Mouse (Mus musculus): ENCODE results near the gene Ahsa1. TPM values are rescaled to one million over a fixed set of nuclear protein-coding genes. Genes with fewer than 3 reads are reported as not detected.
"Not testable (repeated sequence)": the region's sequence is repeated elsewhere in the genome, so short reads cannot be mapped to it uniquely, and the experiment has no call there.

The Ahsa1 gene
- polyA plus RNA-seq, 1 experiment from 2014 or later: 213 TPM

GRCm38 (mm10) chr12:87305767-87306583 lies 39.7 kb downstream of the Ahsa1 start:
- Histone ChIP-seq H3K4me2 (ENCODE audit: low read depth, low read length, severe bottlenecking) (no peak overlapping the region), H3K27ac (ENCODE audit: low read depth, low read length) (no peak overlapping the region)

GRCm38 (mm10) chr12:87306584-87306844 lies 40.2 kb downstream of the Ahsa1 start:
- not testable (repeated sequence) for H3K4me1 ChIP-seq (replicated peaks; ENCODE audit: control insufficient read depth, insufficient read depth, low read length); H3K36me3 ChIP-seq (ENCODE audit: control insufficient read depth, insufficient read depth, low read length); ATAC-seq (replicated peaks; ENCODE audit: low FRiP score); H3K4me2 ChIP-seq (ENCODE audit: low read depth, low read length, severe bottlenecking); H3K27me3 ChIP-seq (ENCODE audit: control insufficient read depth, insufficient read depth, low read length); H3K27ac ChIP-seq (ENCODE audit: low read depth, low read length); H3K9ac ChIP-seq (ENCODE audit: low read length); DNase-seq (ENCODE audit: low spot score); H3K4me3 ChIP-seq (ENCODE audit: low read depth, low read length); H3K9me3 ChIP-seq (ENCODE audit: control insufficient read depth, low read length)
- WGBS: 78% methylated on average over 4 of the region's 4 CpGs

More at GRCm38 (mm10) chr12:87305767-87306583, 39.7 kb downstream of the Ahsa1 start:
- Histone ChIP-seq H3K9ac (ENCODE audit: low read length) (no peak overlapping the region), H3K4me3 (ENCODE audit: low read depth, low read length) (no peak overlapping the region), H3K4me1 (replicated peaks; ENCODE audit: control insufficient read depth, insufficient read depth, low read length) (0 out of 2 replicates have a peak, but pooled peaks cover 2% of the 10 kb centered on the region), H3K27me3 (ENCODE audit: control insufficient read depth, insufficient read depth, low read length) (no peaks in the 10 kb centered on the region), H3K9me3 (ENCODE audit: control insufficient read depth, low read length) (no peaks in the 10 kb centered on the region), H3K36me3 (ENCODE audit: control insufficient read depth, insufficient read depth, low read length) (no peaks in the 10 kb centered on the region)
- 38% methylated on average over 13 of the region's 13 CpGs for WGBS
- ATAC-seq (replicated peaks; ENCODE audit: low FRiP score): no peak
- DNase-seq (ENCODE audit: low spot score): no peak

DNA sequence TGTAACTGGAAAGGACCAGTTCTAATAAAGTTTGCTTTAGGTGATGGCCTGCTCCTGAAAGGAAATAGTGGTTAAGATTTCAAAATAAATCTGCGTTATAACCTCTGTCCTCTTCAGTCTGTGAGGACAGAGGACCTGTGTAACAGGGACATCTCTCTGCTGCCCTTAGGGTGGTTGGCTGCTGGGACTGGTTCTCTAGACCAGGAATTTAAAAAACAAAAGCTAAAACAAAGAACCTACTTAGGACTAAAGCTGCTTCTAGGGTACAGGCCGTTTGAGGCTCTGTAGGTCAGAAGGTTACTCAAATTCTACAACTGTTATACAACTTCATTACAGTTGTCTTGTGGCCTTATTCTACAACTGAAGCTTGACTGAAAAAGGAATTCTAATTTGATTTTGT lies 46.8 kb downstream of the Ahsa1 start:
- no peak overlapping the region for H3K9ac ChIP-seq (ENCODE audit: low read length)
- 58% methylated on average over 2 of the region's 2 CpGs for WGBS
- no peak overlapping the region for H3K4me3 ChIP-seq (ENCODE audit: low read depth, low read length)
- ATAC-seq (replicated peaks; ENCODE audit: low FRiP score) (no peak), DNase-seq (ENCODE audit: low spot score) (no peak)
- H3K27me3 ChIP-seq (ENCODE audit: control insufficient read depth, insufficient read depth, low read length): no peaks in the 10 kb centered on the region
- H3K27ac ChIP-seq (ENCODE audit: low read depth, low read length): no peak overlapping the region
- no peak overlapping the region for H3K4me2 ChIP-seq (ENCODE audit: low read depth, low read length, severe bottlenecking)
- no peaks in the 10 kb centered on the region for H3K4me1 ChIP-seq (replicated peaks; ENCODE audit: control insufficient read depth, insufficient read depth, low read length)
- no peaks in the 10 kb centered on the region; the same call in 1 of the 2 replicates for H3K36me3 ChIP-seq (ENCODE audit: control insufficient read depth, insufficient read depth, low read length)
- no peaks in the 10 kb centered on the region for H3K9me3 ChIP-seq (ENCODE audit: control insufficient read depth, low read length)

DNA sequence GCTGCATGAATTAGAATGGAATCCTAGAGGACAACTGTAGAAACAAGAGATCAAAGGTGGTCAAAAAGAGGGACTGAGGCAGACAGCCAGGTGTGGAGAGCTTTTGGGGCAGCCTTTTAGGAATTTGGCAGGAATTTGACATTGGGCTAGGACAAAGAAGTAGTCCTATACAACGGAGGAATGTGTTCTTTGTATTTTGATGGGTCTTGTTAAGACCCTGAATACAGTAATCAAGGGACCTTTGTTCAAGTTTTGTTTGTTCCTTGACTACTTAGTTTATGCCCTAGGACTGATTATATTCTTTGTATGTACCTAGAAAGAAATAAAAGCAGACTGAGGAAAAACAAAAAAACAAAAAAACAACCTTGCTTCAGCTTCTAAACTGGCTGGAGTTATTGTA lies 51.7 kb downstream of the Ahsa1 start:
- ATAC-seq (replicated peaks; ENCODE audit: low FRiP score): no peak
- H3K9me3 ChIP-seq (ENCODE audit: control insufficient read depth, low read length): no peaks in the 10 kb centered on the region
- DNase-seq (ENCODE audit: low spot score): no peak
- H3K4me2 ChIP-seq (ENCODE audit: low read depth, low read length, severe bottlenecking): no peak overlapping the region
- no peak overlapping the region for H3K27ac ChIP-seq (ENCODE audit: low read depth, low read length)
- H3K4me3 ChIP-seq (ENCODE audit: low read depth, low read length): no peak overlapping the region
- no peaks in the 10 kb centered on the region; the same call in 1 of the 2 replicates for H3K36me3 ChIP-seq (ENCODE audit: control insufficient read depth, insufficient read depth, low read length)
- no peak overlapping the region for H3K9ac ChIP-seq (ENCODE audit: low read length)
- no peaks in the 10 kb centered on the region for H3K4me1 ChIP-seq (replicated peaks; ENCODE audit: control insufficient read depth, insufficient read depth, low read length)
- no peaks in the 10 kb centered on the region for H3K27me3 ChIP-seq (ENCODE audit: control insufficient read depth, insufficient read depth, low read length)
- WGBS: 71% methylated on average over 1 of the region's 1 CpGs

DNA sequence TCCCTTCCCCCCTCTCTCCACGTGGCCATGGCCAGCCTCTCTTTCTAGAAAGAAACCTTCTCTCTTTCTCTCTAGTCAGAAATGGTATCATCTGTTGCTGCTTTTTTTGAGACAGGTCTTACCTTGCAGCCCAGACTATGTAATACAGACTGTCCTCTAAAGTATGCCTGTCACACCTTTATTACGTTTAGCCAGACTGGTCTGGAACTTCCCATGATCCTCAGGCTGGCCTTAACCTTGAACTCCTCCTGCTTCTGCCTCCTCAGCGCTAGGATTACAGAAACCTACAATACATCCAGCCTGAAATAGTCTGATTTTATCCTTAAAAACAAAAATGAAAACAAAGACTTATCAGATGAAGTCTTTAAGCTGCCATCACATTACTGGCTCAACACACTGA lies 53.0 kb downstream of the Ahsa1 start:
- DNase-seq (ENCODE audit: low spot score): no peak
- Histone ChIP-seq H3K9me3 (ENCODE audit: control insufficient read depth, low read length) (no peaks in the 10 kb centered on the region), H3K36me3 (ENCODE audit: control insufficient read depth, insufficient read depth, low read length) (no peaks in the 10 kb centered on the region; the same call in 1 of the 2 replicates), H3K9ac (ENCODE audit: low read length) (no peak overlapping the region), H3K4me3 (ENCODE audit: low read depth, low read length) (no peak overlapping the region), H3K27ac (ENCODE audit: low read depth, low read length) (no peak overlapping the region), H3K4me1 (replicated peaks; ENCODE audit: control insufficient read depth, insufficient read depth, low read length) (no peaks in the 10 kb centered on the region), H3K4me2 (ENCODE audit: low read depth, low read length, severe bottlenecking) (no peak overlapping the region), H3K27me3 (ENCODE audit: control insufficient read depth, insufficient read depth, low read length) (no peaks in the 10 kb centered on the region)
- no peak for ATAC-seq (replicated peaks; ENCODE audit: low FRiP score)
- 87% methylated on average over 3 of the region's 3 CpGs for WGBS

Small RNAs within 50 kb of the gene (microRNA-seq; reads per million reads assigned to microRNA genes)
- gene Gm47293 (ENCODE audit: insufficient number of aligned reads): not detected

Other genes with a start within 250 kb of the Ahsa1 start
- gene Tmem63c, start 245.1 kb upstream of the Ahsa1 start, polyA plus RNA-seq (2014; fragmentation: Nextera tagmentation; extraction: Ambion mirVana): 0.25 and 0.32 TPM in 2 replicates
- gene Ngb, start 163.9 kb upstream of the Ahsa1 start, polyA plus RNA-seq (2014; fragmentation: Nextera tagmentation; extraction: Ambion mirVana): 0.49 and 0.84 TPM in 2 replicates
- 29.7 and 34.0 TPM in 2 replicates for gene Gstz1, start 119.3 kb upstream of the Ahsa1 start, polyA plus RNA-seq (2014; fragmentation: Nextera tagmentation; extraction: Ambion mirVana)
- 18.6 and 18.8 TPM in 2 replicates for gene Pomt2, start 118.5 kb upstream of the Ahsa1 start, polyA plus RNA-seq (2014; fragmentation: Nextera tagmentation; extraction: Ambion mirVana)
- gene Samd15, start 66.8 kb upstream of the Ahsa1 start, polyA plus RNA-seq (2014; fragmentation: Nextera tagmentation; extraction: Ambion mirVana): 1.4 and 1.6 TPM in 2 replicates
- gene Tmed8, start 66.0 kb upstream of the Ahsa1 start, polyA plus RNA-seq (2014; fragmentation: Nextera tagmentation; extraction: Ambion mirVana): 4.9 and 5.1 TPM in 2 replicates
- 1.1 and 1.6 TPM in 2 replicates for gene Noxred1, start 27.7 kb upstream of the Ahsa1 start, polyA plus RNA-seq (2014; fragmentation: Nextera tagmentation; extraction: Ambion mirVana)
- gene Vipas39, start 223 bp upstream of the Ahsa1 start, polyA plus RNA-seq (2014; fragmentation: Nextera tagmentation; extraction: Ambion mirVana): 61.0 and 63.3 TPM in 2 replicates
- 1.0 and 2.3 TPM in 2 replicates for gene Ism2, start 33.2 kb downstream of the Ahsa1 start, polyA plus RNA-seq (2014; fragmentation: Nextera tagmentation; extraction: Ambion mirVana)
- 53.6 and 58.7 TPM in 2 replicates for gene Sptlc2, start 121.9 kb downstream of the Ahsa1 start, polyA plus RNA-seq (2014; fragmentation: Nextera tagmentation; extraction: Ambion mirVana)
- gene Slirp, start 177.4 kb downstream of the Ahsa1 start, polyA plus RNA-seq (2014; fragmentation: Nextera tagmentation; extraction: Ambion mirVana): 271 and 294 TPM in 2 replicates
- gene Alkbh1, start 177.5 kb downstream of the Ahsa1 start, polyA plus RNA-seq (2014; fragmentation: Nextera tagmentation; extraction: Ambion mirVana): 54.8 and 56.8 TPM in 2 replicates
- 158 and 165 TPM in 2 replicates for gene Snw1, start 205.8 kb downstream of the Ahsa1 start, polyA plus RNA-seq (2014; fragmentation: Nextera tagmentation; extraction: Ambion mirVana)
- not detected in 2 replicates for gene Gm5788, start 228.2 kb downstream of the Ahsa1 start, polyA plus RNA-seq (2014; fragmentation: Nextera tagmentation; extraction: Ambion mirVana)
- gene Gm8300, start 247.8 kb downstream of the Ahsa1 start, polyA plus RNA-seq (2014; fragmentation: Nextera tagmentation; extraction: Ambion mirVana): not detected in 2 replicates